Mouse (Mus musculus) spleen, postnatal 14 days (tissue): Measurements from ENCODE around the gene Cnot10.

Experiments used
- DNase-seq, 2 experiments: peaks; one replicate each; pipeline ENCODE4 v3.0.0; 2021 to 2022; ENCODE audit warnings: low spot score in 2 of 2

Gene Cnot10

DNA sequence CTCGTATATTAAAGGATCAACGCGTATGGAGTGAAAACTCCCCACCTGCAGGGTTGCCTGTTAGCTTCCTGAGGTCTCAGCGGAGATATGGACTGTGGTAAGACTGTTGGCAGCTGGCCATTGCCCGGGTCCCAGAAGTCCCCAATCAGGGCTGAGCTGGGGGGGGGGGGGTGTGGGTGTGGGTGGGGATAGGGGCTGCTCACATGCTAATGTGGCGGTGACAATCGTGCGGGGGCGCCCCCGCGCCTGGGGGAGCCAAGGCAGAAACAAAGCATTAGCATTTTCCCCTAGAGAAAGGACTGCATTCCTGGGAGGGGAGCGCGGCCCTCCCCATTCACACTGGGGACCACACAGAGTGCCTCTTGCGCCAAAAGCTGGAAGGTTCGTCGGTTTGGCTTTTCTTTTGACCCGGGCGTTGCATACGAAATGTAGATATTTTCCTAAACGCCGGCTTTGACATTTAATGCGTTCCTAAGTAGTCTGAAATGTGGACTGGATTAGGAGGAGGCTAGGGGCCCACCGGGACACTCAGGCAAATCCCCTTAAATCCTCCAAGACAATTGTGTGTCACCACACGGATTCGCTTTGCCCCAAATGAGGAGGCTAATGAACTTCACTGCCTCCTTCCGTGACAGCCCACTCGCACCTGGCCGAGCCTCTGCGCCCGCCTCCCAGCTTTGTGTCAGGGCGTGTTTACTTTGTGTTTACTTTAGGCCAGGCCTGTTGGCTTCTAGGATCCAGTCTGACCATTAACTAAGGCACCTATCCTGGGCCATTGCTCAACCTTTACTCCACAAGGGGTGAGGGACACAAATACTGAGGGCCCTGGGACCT lies 55.6 kb downstream of the Cnot10 start:
- no peak for DNase-seq

- peak in 1 of 2 experiments; percentile 9 for DNase-seq
Measured at GRCm38 (mm10) chr9:114583812-114584182, 56.2 kb downstream of the Cnot10 start.

GRCm38 (mm10) chr9:114578646-114579045 lies 61.3 kb downstream of the Cnot10 start:
- no peak for DNase-seq

DNA sequence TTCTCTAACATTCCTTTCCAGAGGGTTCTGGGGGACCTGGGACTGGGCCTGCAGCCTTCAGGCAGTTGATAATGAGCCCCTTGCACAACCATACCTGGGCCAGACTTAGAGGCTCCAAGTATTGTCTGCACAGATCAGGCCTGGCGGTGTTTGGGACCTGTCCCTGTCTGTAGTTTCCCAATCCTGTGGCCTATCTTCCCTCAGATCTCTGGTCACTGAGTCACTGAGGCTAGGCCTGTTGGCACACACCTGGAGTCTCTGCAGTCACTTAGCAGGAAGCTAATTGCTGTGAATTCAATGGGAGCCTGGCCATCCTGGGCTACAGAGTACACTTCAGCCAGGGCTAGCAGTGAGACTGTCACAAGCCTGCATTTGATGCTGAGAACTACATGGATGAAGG lies 64.0 kb downstream of the Cnot10 start:
- DNase-seq: no peak

DNA sequence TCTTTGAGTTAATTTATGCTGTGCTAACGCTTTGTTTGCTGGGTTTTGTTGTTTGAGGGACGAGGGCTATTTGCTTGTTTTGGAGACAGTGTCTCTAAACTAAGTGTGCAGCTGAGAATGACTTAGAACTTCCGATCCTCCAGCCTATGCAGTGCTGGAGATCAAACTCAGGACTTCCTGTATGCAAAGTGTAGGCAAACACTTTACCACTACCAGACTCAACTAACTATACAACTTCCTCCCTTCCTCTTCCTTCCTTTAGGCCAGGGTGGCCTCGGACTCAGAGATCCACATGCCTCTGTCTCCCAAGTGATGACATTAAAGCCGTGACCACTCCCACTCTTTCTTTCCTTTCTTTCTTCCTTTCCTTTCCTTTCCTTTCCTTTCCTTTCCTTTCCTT lies 66.5 kb downstream of the Cnot10 start:
- DNase-seq: no peak

DNA sequence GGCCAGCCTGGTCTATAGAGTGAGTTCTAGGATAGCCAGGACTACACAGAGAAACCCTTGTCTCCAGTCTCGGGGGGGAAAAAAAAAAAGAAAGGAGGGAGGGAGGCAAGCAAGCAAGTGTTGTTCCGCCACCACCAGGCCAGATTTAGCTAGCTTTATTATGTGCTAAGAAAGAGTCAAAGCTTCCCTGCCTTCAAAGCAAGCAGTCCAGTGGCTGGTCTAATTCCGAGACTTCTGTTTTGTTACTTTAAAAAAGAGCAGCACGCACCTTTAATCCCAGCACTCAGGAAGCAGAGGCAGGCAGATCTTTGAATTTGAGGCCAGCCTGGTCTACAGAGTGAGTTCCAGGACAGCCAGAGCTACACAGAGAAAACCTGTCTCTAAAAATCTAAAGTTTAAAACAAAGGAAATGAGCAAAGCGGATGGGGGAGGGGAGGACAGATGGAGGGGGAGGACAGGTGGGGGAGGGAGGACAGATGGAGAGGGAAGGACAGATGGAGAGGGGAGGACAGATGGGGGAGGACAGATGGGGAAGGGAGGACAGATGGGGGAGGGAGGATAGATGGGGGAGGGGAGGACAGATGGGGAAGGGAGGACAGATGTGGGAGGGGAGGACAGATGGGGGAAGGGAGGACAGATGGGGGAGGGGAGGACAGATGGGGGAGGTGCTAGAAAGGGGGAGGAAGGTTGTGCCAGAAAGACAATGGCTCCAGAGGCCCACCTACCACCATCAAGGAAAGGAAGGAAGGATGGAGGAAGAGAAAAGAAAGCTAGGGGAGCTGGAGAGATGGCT lies 71.1 kb downstream of the Cnot10 start:
- DNase-seq: no peak

DNA sequence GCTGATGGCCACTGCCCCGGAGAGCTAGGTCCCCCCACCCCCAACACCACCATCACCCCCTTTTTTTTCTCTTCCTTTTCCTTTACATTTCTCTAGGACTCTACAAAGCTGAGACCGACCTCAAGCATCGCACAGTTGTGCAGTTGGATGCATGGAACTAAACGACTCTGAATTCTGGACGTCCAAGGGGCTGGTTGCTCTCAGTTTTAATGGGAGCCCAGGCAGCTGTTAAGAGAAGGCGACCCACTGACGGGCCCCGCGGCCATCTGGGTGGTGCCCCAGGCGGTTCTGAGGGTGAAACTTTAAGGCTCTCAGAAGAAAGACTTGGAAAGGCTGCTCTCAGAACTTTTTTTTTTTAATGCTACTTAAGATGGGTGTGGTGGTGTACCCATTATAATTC lies 75.3 kb downstream of the Cnot10 start:
- no peak for DNase-seq

- no peak for DNase-seq
Measured at GRCm38 (mm10) chr9:114563761-114564606, 76.0 kb downstream of the Cnot10 start, which contains the start of gene Trim71. Gene Trim71 (minus strand): TSS chr9:114564369.

DNA sequence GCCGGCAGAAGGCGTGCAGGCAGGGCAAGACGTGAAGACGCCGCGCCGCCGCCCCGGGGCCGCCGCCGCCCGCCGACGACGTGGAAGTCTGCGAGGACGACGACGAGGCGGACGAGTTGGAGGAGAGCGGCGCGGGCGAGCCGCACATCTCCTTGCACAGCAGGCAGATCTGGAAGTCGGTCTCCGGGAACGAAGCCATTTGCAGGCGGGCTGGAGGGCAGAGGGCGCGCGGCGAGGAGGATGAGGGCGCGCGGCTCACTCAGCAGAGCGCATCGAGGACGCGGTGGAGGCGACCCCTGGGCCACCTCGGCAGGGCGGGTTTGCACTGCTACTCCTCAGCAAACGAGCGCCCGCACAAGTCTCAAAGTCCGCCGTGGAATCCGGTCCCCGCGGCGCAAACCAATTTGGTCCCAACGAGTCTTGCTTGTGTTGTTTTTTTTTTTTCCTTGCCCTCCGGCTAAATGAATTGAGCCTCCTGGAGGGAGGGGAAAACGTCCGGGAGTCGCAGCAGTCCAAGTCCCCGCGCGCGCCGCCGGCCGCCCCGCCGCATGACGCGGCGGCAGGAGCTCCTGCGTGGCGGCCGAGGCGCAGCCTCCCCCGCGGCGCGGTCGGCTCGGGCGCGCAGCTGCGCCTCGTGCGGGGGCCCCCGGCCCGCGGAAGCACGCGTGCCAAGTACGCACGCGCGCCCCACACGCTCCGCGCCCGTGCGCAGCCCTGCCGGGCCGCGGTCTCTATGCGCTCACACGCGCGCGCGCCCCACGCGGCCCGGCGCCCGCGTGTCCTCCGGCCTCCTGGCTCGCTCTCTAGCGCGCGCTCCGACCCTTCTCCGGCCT lies 76.8 kb downstream of the Cnot10 start:
- DNase-seq: no peak

GRCm38 (mm10) chr9:114562031-114562918 lies 77.7 kb downstream of the Cnot10 start:
- no peak for DNase-seq

GRCm38 (mm10) chr9:114561671-114561971 lies 78.4 kb downstream of the Cnot10 start:
- no peak for DNase-seq

GRCm38 (mm10) chr9:114560771-114561670 lies 79.0 kb downstream of the Cnot10 start:
- DNase-seq: no peak

DNA sequence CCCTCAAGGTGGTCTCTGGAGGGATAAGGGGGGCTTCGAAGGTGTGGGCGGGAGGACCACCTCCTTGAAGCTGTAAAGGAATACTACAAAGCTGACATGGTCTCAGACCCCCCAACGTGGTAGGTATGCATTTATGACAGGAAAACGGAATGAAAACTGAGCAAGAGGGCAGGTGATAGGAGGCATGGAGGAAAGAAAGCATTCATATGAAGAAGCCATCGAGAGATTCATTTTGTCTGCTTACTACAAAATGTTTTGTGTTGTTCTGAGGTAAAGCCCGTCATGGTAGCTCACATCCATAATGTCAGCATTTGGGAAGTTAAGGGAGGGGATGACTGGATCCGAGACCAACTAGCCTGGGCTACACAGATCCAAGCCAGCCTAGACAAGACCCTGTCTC lies 79.8 kb downstream of the Cnot10 start:
- no peak for DNase-seq

DNA sequence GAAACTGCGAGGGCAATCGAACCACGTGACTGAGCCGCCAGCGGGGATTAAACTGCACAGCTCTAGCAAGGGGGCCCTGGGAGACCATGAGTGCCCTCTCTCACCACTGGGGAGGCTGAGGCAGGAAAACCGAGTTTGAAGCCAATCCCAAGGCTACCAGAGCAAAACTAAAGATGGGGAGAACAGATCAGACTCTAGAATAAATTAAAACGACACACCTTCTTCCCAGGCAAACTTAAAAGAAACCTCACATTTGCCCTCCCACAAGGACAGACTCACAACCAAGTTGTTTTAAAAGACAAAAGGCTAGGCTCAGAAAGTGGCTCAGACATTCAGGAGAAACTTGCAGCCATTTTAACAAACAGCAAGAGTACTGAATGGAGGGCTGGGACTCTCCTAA lies 82.9 kb downstream of the Cnot10 start:
- DNase-seq: no peak

DNA sequence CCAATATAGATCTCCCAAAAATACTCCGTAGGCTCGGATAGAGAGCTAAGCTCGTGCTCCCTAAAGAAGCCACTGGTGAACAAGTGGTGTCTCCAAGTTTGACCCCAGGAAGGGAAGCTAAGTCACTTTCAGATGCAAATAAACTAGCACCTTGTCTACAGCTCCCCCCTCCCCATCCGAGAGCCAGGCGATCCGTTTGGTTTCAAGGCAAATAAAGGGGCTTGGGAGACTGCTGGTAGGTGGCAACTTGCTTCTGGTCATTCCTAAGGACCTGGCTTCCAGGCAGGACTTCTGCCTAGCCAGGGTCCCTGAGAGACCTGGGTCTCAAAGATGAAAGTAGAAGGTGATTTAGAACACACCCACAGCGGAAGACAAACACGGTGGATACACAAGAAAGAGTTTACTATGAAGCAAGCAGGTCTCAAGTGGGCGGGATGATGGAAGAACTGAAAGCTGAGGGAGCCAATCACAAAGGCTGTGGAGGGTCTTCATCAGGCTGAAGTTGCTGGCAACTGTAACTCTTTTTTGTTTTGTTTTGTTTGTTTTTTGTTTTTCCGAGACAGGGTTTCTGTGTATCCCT lies 83.6 kb downstream of the Cnot10 start:
- no peak for DNase-seq

GRCm38 (mm10) chr9:114554355-114554979 lies 85.5 kb downstream of the Cnot10 start:
- no peak for DNase-seq

- no peak for DNase-seq
Measured at GRCm38 (mm10) chr9:114553828-114554227, 86.2 kb downstream of the Cnot10 start.

GRCm38 (mm10) chr9:114550033-114550432 lies 90.0 kb downstream of the Cnot10 start:
- no peak for DNase-seq
